Mouse (Mus musculus) MEL (cell line): Measurements from ENCODE around the gene Rcsd1.
"Not testable (repeated sequence)": the region's sequence is repeated elsewhere in the genome, so short reads cannot be mapped to it uniquely, and the experiment has no call there.

Experiments used
- CHD1 ChIP-seq: IDR thresholded peaks from 2 replicates; pipeline ENCODE4 v1.6.1; 2012; ENCODE audit warnings: low read depth, mild to moderate bottlenecking, inconsistent platforms, low read length, improper control_type of control experiment
- CTCF ChIP-seq, 3 experiments: IDR thresholded peaks in 2 of 3; conservative IDR thresholded peaks in 1 of 3; 2 replicates each; pipeline ENCODE4 v1.5.1; 2011 to 2012; ENCODE audit warnings: low read length in 3 of 3, low read depth in 2 of 3, mild to moderate bottlenecking in 2 of 3, improper control_type of control experiment in 1 of 3, inconsistent platforms in 1 of 3, mixed read lengths in 1 of 3, moderate library complexity in 1 of 3; ENCODE audit not compliant: control insufficient read depth in 1 of 3, insufficient read depth in 1 of 3, poor library complexity in 1 of 3, severe bottlenecking in 1 of 3
- ZC3H11A ChIP-seq: IDR thresholded peaks from 2 replicates; pipeline ENCODE4 v1.6.1; 2012; ENCODE audit warnings: low read depth, mild to moderate bottlenecking, inconsistent platforms, low read length, improper control_type of control experiment

- not testable (repeated sequence) for TF ChIP-seq CHD1; CTCF (IDR thresholded peaks at IDR 0.05 in 2 of 3, conservative IDR thresholded peaks at IDR 0.05 in 1 of 3; ENCODE audit: control insufficient read depth in 1 of 3, insufficient read depth in 1 of 3, low read depth in 2 of 3, low read length in 3 of 3, poor library complexity in 1 of 3, severe bottlenecking in 1 of 3); ZC3H11A
Observed at GRCm38 (mm10) chr1:165680086-165680485, 29.5 kb downstream of the Rcsd1 start.
